Mouse (Mus musculus): ENCODE measurements around the gene Spata32. TPM values are rescaled to one million over a fixed set of nuclear protein-coding genes. Genes with fewer than 3 reads are reported as not detected.

Gene Spata32
- polyA plus RNA-seq (2014; fragmentation: Nextera tagmentation; extraction: Ambion mirVana) = not detected in 2 replicates

- Histone ChIP-seq H3K9ac (peak within 1 kb of the TSS; percentile 49), H3K4me2 (peak within 1 kb of the TSS; percentile 89), H3K4me1 (ENCODE audit: insufficient read depth) (0 out of 2 replicates have a peak, but pooled peaks cover 4% of the 10 kb centered on the region), H3K9me3 (ENCODE audit: low read depth, low read length) (no peaks in the 10 kb centered on the region), H3K27ac (ENCODE audit: low read depth) (no peak within 1 kb of the TSS), H3K36me3 (ENCODE audit: insufficient read depth) (peaks cover 21% of the 10 kb centered on the region; the same call in 1 of the 2 replicates), H3K4me3 (ENCODE audit: low read depth, low read length) (peak within 1 kb of the TSS; percentile 43), H3K27me3 (ENCODE audit: insufficient read depth, low read length) (no peaks in the 10 kb centered on the region; the same call in 1 of the 2 replicates)
- no peak for TF ChIP-seq CTCF (IDR thresholded peaks at IDR 0.05; ENCODE audit: low read depth)
- peak; percentile 83 for ATAC-seq (ENCODE audit: insufficient read depth)
- WGBS = 1% methylated on average over 45 of the region's 45 CpGs
- DNase-seq = peak; percentile 68
These were observed at the start of gene Spata32 for GRCm38 (mm10) chr11:103217790-103218516. Gene Spata32, minus strand, starts transcription at chr11:103218432.

GRCm38 (mm10) chr11:103267346-103268219 is 49.4 kb upstream of the Spata32 start, which contains the start of gene Map3k14:
Gene Map3k14, minus strand, starts transcription at chr11:103267472.
- under 1% methylated on average over 55 of the region's 55 CpGs for WGBS
- H3K4me1 ChIP-seq (ENCODE audit: insufficient read depth) = peaks cover 16% of the 10 kb centered on the region
- H3K36me3 ChIP-seq (ENCODE audit: insufficient read depth) = no peaks in the 10 kb centered on the region
- H3K4me3 ChIP-seq (ENCODE audit: low read depth, low read length) = peak within 1 kb of the TSS; percentile 65
- H3K27ac ChIP-seq (ENCODE audit: low read depth) = peak within 1 kb of the TSS; percentile 86
- H3K9ac ChIP-seq = peak within 1 kb of the TSS; percentile 55
- no peaks in the 10 kb centered on the region for H3K9me3 ChIP-seq (ENCODE audit: low read depth, low read length)
- TF ChIP-seq CTCF (IDR thresholded peaks at IDR 0.05; ENCODE audit: low read depth) = no peak
- DNase-seq (peak; percentile 99), ATAC-seq (ENCODE audit: insufficient read depth) (peak; percentile 99)
- H3K4me2 ChIP-seq = peak within 1 kb of the TSS; percentile 78
- no peaks in the 10 kb centered on the region for H3K27me3 ChIP-seq (ENCODE audit: insufficient read depth, low read length)

- H3K4me2 ChIP-seq = peak overlapping the region; percentile 78
- H3K9me3 ChIP-seq (ENCODE audit: low read depth, low read length) = no peaks in the 10 kb centered on the region
- DNase-seq (no peak), ATAC-seq (ENCODE audit: insufficient read depth) (peak; percentile 74; the same call in 1 of the 2 replicates)
- peak overlapping the region; percentile 74 for H3K27ac ChIP-seq (ENCODE audit: low read depth)
- H3K4me1 ChIP-seq (ENCODE audit: insufficient read depth) = peaks cover 18% of the 10 kb centered on the region
- no peaks in the 10 kb centered on the region for H3K36me3 ChIP-seq (ENCODE audit: insufficient read depth)
- peak; percentile 9; the same call in 1 of the 2 replicates for TF ChIP-seq CTCF (IDR thresholded peaks at IDR 0.05; ENCODE audit: low read depth)
- H3K4me3 ChIP-seq (ENCODE audit: low read depth, low read length) = peak overlapping the region; percentile 65
- H3K9ac ChIP-seq = peak overlapping the region; percentile 55
- no peaks in the 10 kb centered on the region for H3K27me3 ChIP-seq (ENCODE audit: insufficient read depth, low read length)
- WGBS = under 1% methylated on average over 42 of the region's 42 CpGs
These were observed 48.6 kb upstream of the Spata32 start for GRCm38 (mm10) chr11:103266729-103267345.

DNA sequence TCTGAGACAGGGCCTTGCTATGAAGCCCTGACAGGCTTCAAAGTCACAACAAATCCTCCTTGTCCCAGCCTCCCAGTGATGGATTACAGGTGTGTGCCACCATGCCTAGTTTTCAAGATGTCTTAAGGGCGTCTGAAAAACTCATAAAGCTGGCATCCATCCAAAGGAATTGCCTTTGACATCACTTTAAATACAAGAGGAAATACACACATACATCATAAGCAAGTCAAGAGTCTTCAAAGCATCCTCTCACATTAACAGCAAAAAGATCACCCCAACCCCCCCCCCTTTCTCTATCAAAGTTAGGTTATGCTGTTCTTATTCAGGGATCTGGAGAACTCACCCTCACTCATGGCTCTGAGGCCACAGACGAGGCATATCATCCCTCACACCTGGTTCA is 47.6 kb upstream of the Spata32 start:
- Histone ChIP-seq H3K9ac (no peak overlapping the region), H3K4me1 (ENCODE audit: insufficient read depth) (peaks cover 18% of the 10 kb centered on the region), H3K4me3 (ENCODE audit: low read depth, low read length) (peak overlapping the region; percentile 65; the same call in 1 of the 2 replicates), H3K36me3 (ENCODE audit: insufficient read depth) (no peaks in the 10 kb centered on the region), H3K4me2 (peak overlapping the region; percentile 78), H3K27me3 (ENCODE audit: insufficient read depth, low read length) (no peaks in the 10 kb centered on the region), H3K27ac (ENCODE audit: low read depth) (no peak overlapping the region), H3K9me3 (ENCODE audit: low read depth, low read length) (no peaks in the 10 kb centered on the region)
- 25% methylated on average over 2 of the region's 2 CpGs for WGBS
- ATAC-seq (ENCODE audit: insufficient read depth) = no peak
- no peak for TF ChIP-seq CTCF (IDR thresholded peaks at IDR 0.05; ENCODE audit: low read depth)
- DNase-seq = peak; percentile 43

- DNase-seq = no peak
- H3K27ac ChIP-seq (ENCODE audit: low read depth) = no peak overlapping the region
- 66% methylated on average over 7 of the region's 7 CpGs for WGBS
- H3K4me3 ChIP-seq (ENCODE audit: low read depth, low read length) = no peak overlapping the region
- H3K4me2 ChIP-seq = peak overlapping the region; percentile 18; the same call in 1 of the 2 replicates
- TF ChIP-seq CTCF (IDR thresholded peaks at IDR 0.05; ENCODE audit: low read depth) = no peak
- ATAC-seq (ENCODE audit: insufficient read depth) = no peak
- no peaks in the 10 kb centered on the region for H3K9me3 ChIP-seq (ENCODE audit: low read depth, low read length)
- H3K9ac ChIP-seq = no peak overlapping the region
- peaks cover 18% of the 10 kb centered on the region for H3K4me1 ChIP-seq (ENCODE audit: insufficient read depth)
- no peaks in the 10 kb centered on the region for H3K36me3 ChIP-seq (ENCODE audit: insufficient read depth)
- H3K27me3 ChIP-seq (ENCODE audit: insufficient read depth, low read length) = no peaks in the 10 kb centered on the region
These were observed 47.0 kb upstream of the Spata32 start for GRCm38 (mm10) chr11:103265211-103265610.

DNA sequence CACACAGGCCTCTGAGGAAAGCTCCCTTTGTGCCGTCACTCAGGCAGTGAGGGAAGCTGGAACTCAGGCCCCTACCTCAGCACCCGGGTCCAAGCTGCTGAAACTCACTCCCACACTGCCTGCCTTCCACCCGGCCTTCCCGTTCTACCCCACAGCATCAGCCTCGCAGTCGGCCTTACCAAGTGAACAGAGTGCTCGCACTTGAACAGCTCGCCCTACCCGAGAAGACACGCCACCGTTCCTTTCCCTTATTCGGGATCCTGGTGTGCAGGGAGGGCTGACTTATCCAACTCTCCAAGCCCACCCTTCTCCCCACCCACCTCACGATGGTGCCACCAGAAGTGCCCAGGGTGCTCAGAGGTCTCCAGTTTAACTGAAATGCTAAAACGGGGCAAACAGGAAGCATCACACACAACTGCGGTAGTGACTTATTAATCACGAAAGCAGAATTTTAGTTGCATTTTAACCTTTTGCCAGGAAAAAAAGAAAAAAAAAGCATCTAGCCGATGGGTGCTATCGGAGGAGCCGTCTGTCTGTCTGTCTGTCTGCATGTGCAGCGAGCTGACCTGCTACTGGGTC is 46.3 kb upstream of the Spata32 start:
- DNase-seq = no peak
- 80% methylated on average over 20 of the region's 20 CpGs for WGBS
- Histone ChIP-seq H3K36me3 (ENCODE audit: insufficient read depth) (no peaks in the 10 kb centered on the region), H3K4me2 (peak overlapping the region; percentile 18; the same call in 1 of the 2 replicates), H3K4me3 (ENCODE audit: low read depth, low read length) (no peak overlapping the region), H3K9ac (peak overlapping the region; percentile 11; the same call in 1 of the 2 replicates), H3K27ac (ENCODE audit: low read depth) (no peak overlapping the region), H3K4me1 (ENCODE audit: insufficient read depth) (peaks cover 18% of the 10 kb centered on the region), H3K27me3 (ENCODE audit: insufficient read depth, low read length) (no peaks in the 10 kb centered on the region), H3K9me3 (ENCODE audit: low read depth, low read length) (no peaks in the 10 kb centered on the region)
- no peak for ATAC-seq (ENCODE audit: insufficient read depth)
- no peak for TF ChIP-seq CTCF (IDR thresholded peaks at IDR 0.05; ENCODE audit: low read depth)
